Mouse (Mus musculus) G1E-ER4 (cell line): ENCODE measurements around the gene Gprin3. TPM values are rescaled to one million over a fixed set of nuclear protein-coding genes. Genes with fewer than 3 reads are reported as not detected.

Experiments used
- GATA1 ChIP-seq: IDR thresholded peaks from one replicate; pipeline ENCODE4 v1.8.0; 2012; ENCODE audit warnings: low read length, inconsistent platforms
- polyA plus RNA-seq: library from polyadenylated mRNA; stranded (reverse); fragments of >175 nt; gene quantifications from 2 replicates; pipeline ENCODE4 v1.2.3, GENCODE M21; 2012

Gene Gprin3
- polyA plus RNA-seq, 1 experiment, result 0.01 TPM

- no peak for TF ChIP-seq GATA1
Observed at GRCm38 (mm10) chr6:59407482-59407997, 18.6 kb downstream of the Gprin3 start.

GRCm38 (mm10) chr6:59390208-59390607 is 35.9 kb downstream of the Gprin3 start:
- TF ChIP-seq GATA1, result no peak

- TF ChIP-seq GATA1, result no peak
Observed at GRCm38 (mm10) chr6:59365300-59365699, 60.8 kb downstream of the Gprin3 start.

GRCm38 (mm10) chr6:59363282-59363681 is 62.8 kb downstream of the Gprin3 start:
- TF ChIP-seq GATA1, result no peak

- TF ChIP-seq GATA1, result no peak
Observed at GRCm38 (mm10) chr6:59354943-59355342, 71.2 kb downstream of the Gprin3 start.

GRCm38 (mm10) chr6:59351108-59351789 is 74.8 kb downstream of the Gprin3 start:
- no peak for TF ChIP-seq GATA1

GRCm38 (mm10) chr6:59348673-59349072 is 77.4 kb downstream of the Gprin3 start:
- TF ChIP-seq GATA1, result no peak

GRCm38 (mm10) chr6:59341146-59341545 is 84.9 kb downstream of the Gprin3 start:
- TF ChIP-seq GATA1, result no peak

GRCm38 (mm10) chr6:59328297-59328696 is 97.8 kb downstream of the Gprin3 start:
- no peak for TF ChIP-seq GATA1

- no peak for TF ChIP-seq GATA1
Observed at GRCm38 (mm10) chr6:59315868-59316267, 110.2 kb downstream of the Gprin3 start.

GRCm38 (mm10) chr6:59315090-59315489 is 111.0 kb downstream of the Gprin3 start:
- no peak for TF ChIP-seq GATA1

- TF ChIP-seq GATA1, result no peak
Observed at GRCm38 (mm10) chr6:59313162-59313561, 112.9 kb downstream of the Gprin3 start.

GRCm38 (mm10) chr6:59311241-59311640 is 114.9 kb downstream of the Gprin3 start:
- TF ChIP-seq GATA1, result no peak

GRCm38 (mm10) chr6:59303031-59303430 is 123.1 kb downstream of the Gprin3 start:
- TF ChIP-seq GATA1, result no peak

Other genes starting within 250 kb of the Gprin3 start
- 5.7 and 7.2 TPM in 2 replicates for gene Tigd2, start 217.4 kb downstream of the Gprin3 start, polyA plus RNA-seq